Mouse (Mus musculus) hindbrain, embryonic 12.5 days (tissue): ENCODE results near the gene Xpo4. TPM values are rescaled to one million over a fixed set of nuclear protein-coding genes. Genes with fewer than 3 reads are reported as not detected.

Experiments
- ATAC-seq: fragments of 200-750 bp; cut with Nextera tagmentation; 2 replicates; pipeline ENCODE4 v1.8.0; 2017; ENCODE audit warnings: moderate TSS enrichment; ENCODE audit not compliant: low FRiP score
- H3K27ac ChIP-seq: fragments of 300-500 bp; sonication (generic); 2 replicates; pipeline ENCODE4 v1.5.1; 2016; ENCODE audit warnings: mild to moderate bottlenecking
- H3K27me3 ChIP-seq: fragments of 300-500 bp; sonication (generic); 2 replicates; pipeline ENCODE4 v1.6.1; 2016; ENCODE audit warnings: mild to moderate bottlenecking
- H3K36me3 ChIP-seq: fragments of 300-500 bp; sonication (generic); 2 replicates; pipeline ENCODE4 v1.6.1; 2016; ENCODE audit warnings: mild to moderate bottlenecking
- H3K4me1 ChIP-seq: fragments of 300-500 bp; sonication (generic); 2 replicates; pipeline ENCODE4 v1.6.1; 2016
- H3K4me2 ChIP-seq: fragments of 300-500 bp; sonication (generic); replicated peaks from 2 replicates; pipeline ENCODE4 v1.6.1; 2016; ENCODE audit warnings: mild to moderate bottlenecking
- H3K4me3 ChIP-seq: fragments of 300-500 bp; sonication (generic); 2 replicates; pipeline ENCODE4 v1.5.1; 2016; ENCODE audit warnings: mild to moderate bottlenecking
- H3K9ac ChIP-seq: fragments of 300-500 bp; sonication (generic); 2 replicates; pipeline ENCODE4 v1.6.1; 2016; ENCODE audit warnings: mild to moderate bottlenecking, moderate library complexity
- H3K9me3 ChIP-seq: fragments of 300-500 bp; sonication (generic); replicated peaks from 2 replicates; pipeline ENCODE4 v1.6.1; 2016; ENCODE audit warnings: mild to moderate bottlenecking
- WGBS: fragments of 180-500 bp; shearing (Covaris S2); methylation state at CpG from one replicate; pipeline ENCODE4 v1.1.7; 2016; 5-methylcytosine and 5-hydroxymethylcytosine counted together
- polyA plus RNA-seq: library from polyadenylated mRNA; unstranded; fragments of >200 nt; fragmentation: Nextera tagmentation; extraction: Ambion mirVana; gene quantifications from 2 replicates; pipeline ENCODE4 v1.2.1, GENCODE M21; 2016

Xpo4 gene
- polyA plus RNA-seq, 1 experiment from 2014 or later = 24.4 TPM

GRCm38 (mm10) chr14:57529786-57530515 lies 135.3 kb downstream of the Xpo4 start:
- WGBS = 64% methylated on average over 5 of the region's 5 CpGs
- Histone ChIP-seq H3K27ac (no peak overlapping the region), H3K4me2 (no peak overlapping the region), H3K27me3 (peaks cover 32% of the 10 kb centered on the region), H3K4me3 (no peak overlapping the region), H3K36me3 (no peaks in the 10 kb centered on the region), H3K4me1 (peaks cover 17% of the 10 kb centered on the region), H3K9me3 (no peaks in the 10 kb centered on the region), H3K9ac (no peak overlapping the region)
- ATAC-seq = no peak

- no peaks in the 10 kb centered on the region for H3K9me3 ChIP-seq
- WGBS = 53% methylated on average over 10 of the region's 10 CpGs
- peaks cover 9% of the 10 kb centered on the region for H3K4me1 ChIP-seq
- H3K9ac ChIP-seq = no peak overlapping the region
- ATAC-seq = no peak
- no peak overlapping the region for H3K4me3 ChIP-seq
- no peaks in the 10 kb centered on the region for H3K36me3 ChIP-seq
- H3K27ac ChIP-seq = no peak overlapping the region
- no peak overlapping the region for H3K4me2 ChIP-seq
- peaks cover 26% of the 10 kb centered on the region for H3K27me3 ChIP-seq
These were observed 136.0 kb downstream of the Xpo4 start for GRCm38 (mm10) chr14:57529086-57529785.

GRCm38 (mm10) chr14:57527598-57527997 lies 137.6 kb downstream of the Xpo4 start:
- 44% methylated on average over 2 of the region's 2 CpGs for WGBS
- Histone ChIP-seq H3K4me3 (no peak overlapping the region), H3K9ac (no peak overlapping the region), H3K4me2 (no peak overlapping the region), H3K4me1 (peaks cover 6% of the 10 kb centered on the region), H3K9me3 (no peaks in the 10 kb centered on the region), H3K27me3 (peaks cover 37% of the 10 kb centered on the region), H3K27ac (no peak overlapping the region), H3K36me3 (no peaks in the 10 kb centered on the region)
- no peak for ATAC-seq

Other genes with a start within 250 kb of the Xpo4 start
- 18.2 TPM in 2 replicates for gene Ift88, start 241.4 kb downstream of the Xpo4 start, polyA plus RNA-seq
- 4.6 and 4.8 TPM in 2 replicates for gene Il17d, start 140.7 kb downstream of the Xpo4 start, polyA plus RNA-seq
- gene Eef1akmt1, start 93.8 kb downstream of the Xpo4 start, polyA plus RNA-seq = 65.6 and 80.2 TPM in 2 replicates
- not detected in 2 replicates for gene Gm49361, start 80.7 kb upstream of the Xpo4 start, polyA plus RNA-seq
- 21.3 and 23.9 TPM in 2 replicates for gene Lats2, start 93.0 kb upstream of the Xpo4 start, polyA plus RNA-seq
- gene Sap18, start 132.8 kb upstream of the Xpo4 start, polyA plus RNA-seq = 29.3 and 30.3 TPM in 2 replicates
- gene Ska3, start 160.8 kb upstream of the Xpo4 start, polyA plus RNA-seq = 28.5 and 31.7 TPM in 2 replicates
- 117 and 127 TPM in 2 replicates for gene Mrpl57, start 160.8 kb upstream of the Xpo4 start, polyA plus RNA-seq
- 67.0 and 71.6 TPM in 2 replicates for gene Zdhhc20, start 224.8 kb upstream of the Xpo4 start, polyA plus RNA-seq